Mouse (Mus musculus) liver, adult 2 months (tissue): ENCODE measurements around the gene Inpp5a. TPM values are rescaled to one million over a fixed set of nuclear protein-coding genes. Genes with fewer than 3 reads are reported as not detected.

Experiments used
- DNase-seq: peaks from one replicate; pipeline ENCODE4 v3.0.0-alpha.2; 2011; ENCODE audit warnings: low read depth, low spot score; ENCODE audit errors: extremely low read depth
- H3K27ac ChIP-seq: fragments of 200-500 bp; replicated peaks from 2 replicates; pipeline ENCODE4 v1.5.1; 2012; ENCODE audit warnings: low read depth, mild to moderate bottlenecking, control low read depth, inconsistent platforms, low read length; ENCODE audit not compliant: insufficient read depth
- H3K27me3 ChIP-seq: fragments of 200-500 bp; 2 replicates; pipeline ENCODE4 v1.6.1; 2012; ENCODE audit warnings: mild to moderate bottlenecking, moderate library complexity, low read length, inconsistent platforms; ENCODE audit not compliant: control insufficient read depth, insufficient read depth
- H3K36me3 ChIP-seq: fragments of 200-500 bp; 2 replicates; pipeline ENCODE4 v1.6.1; 2012; ENCODE audit warnings: low read length, inconsistent platforms; ENCODE audit not compliant: control insufficient read depth, insufficient read depth
- H3K4me1 ChIP-seq: fragments of 200-500 bp; 2 replicates; pipeline ENCODE4 v1.6.1; 2011; ENCODE audit warnings: low read length; ENCODE audit not compliant: control insufficient read depth, insufficient read depth
- H3K4me3 ChIP-seq: fragments of 200-500 bp; 2 replicates; pipeline ENCODE4 v1.5.1; 2011; ENCODE audit warnings: low read depth, mild to moderate bottlenecking, control low read depth, low read length, moderate library complexity; ENCODE audit not compliant: insufficient read depth
- H3K79me2 ChIP-seq: fragments of 200-500 bp; 2 replicates; pipeline ENCODE4 v1.6.1; 2012; ENCODE audit warnings: inconsistent platforms, mild to moderate bottlenecking, low read length, moderate library complexity; ENCODE audit not compliant: control insufficient read depth, insufficient read depth
- H3K9ac ChIP-seq: fragments of 200-500 bp; 2 replicates; pipeline ENCODE4 v1.6.1; 2012; ENCODE audit warnings: low read depth, mild to moderate bottlenecking, control low read depth, inconsistent platforms, low read length
- CTCF ChIP-seq: fragments of 200-500 bp; IDR thresholded peaks from 2 replicates; pipeline ENCODE4 v1.5.1; 2011; ENCODE audit warnings: low read depth, low read length, control low read depth
- POLR2A ChIP-seq: fragments of 200-500 bp; IDR thresholded peaks from 2 replicates; pipeline ENCODE4 v1.6.1; 2011; ENCODE audit warnings: low read length, control low read depth; ENCODE audit not compliant: insufficient read depth; ENCODE audit errors: extremely low read depth
- WGBS: fragments of 180-500 bp; shearing (Covaris S2); methylation state at CpG from one replicate; pipeline ENCODE4 v1.1.7; 2018; 5-methylcytosine and 5-hydroxymethylcytosine counted together
- polyA plus RNA-seq: library from polyadenylated mRNA; depleted of rRNA; stranded (reverse); fragments of >200 nt; gene quantifications from 2 replicates; pipeline ENCODE4 v1.2.3, GENCODE M21; 2012
- total RNA-seq: library from RNA; depleted of rRNA; stranded (reverse); fragments of >200 nt; gene quantifications from 2 replicates; pipeline ENCODE4 v1.2.3, GENCODE M21; 2014

The Inpp5a gene
- total and polyA plus RNA-seq, 2 experiments = 8.4 to 8.8 TPM

DNA sequence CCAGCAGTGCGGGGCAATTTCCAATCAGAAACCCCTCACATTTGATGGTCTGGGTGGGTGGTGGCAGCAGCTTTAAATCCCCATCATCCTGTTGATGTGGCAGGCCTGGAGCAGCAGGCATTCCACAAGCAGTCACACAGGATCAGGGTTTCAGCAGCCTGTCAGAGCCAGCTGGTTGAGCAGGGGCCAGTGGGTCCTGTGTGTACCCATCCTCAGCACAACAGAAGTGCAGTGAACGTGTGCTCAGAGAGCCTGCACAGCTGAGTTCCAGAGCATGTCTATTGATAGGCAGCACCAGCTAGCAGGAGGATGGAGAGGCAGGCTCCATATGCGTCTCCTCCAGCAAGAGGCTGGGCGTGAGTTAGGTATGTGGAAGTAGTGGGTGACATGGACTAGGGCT is 174.5 kb downstream of the Inpp5a start:
- no peaks in the 10 kb centered on the region for H3K4me1 ChIP-seq
- TF ChIP-seq CTCF (no peak), POLR2A (no peak)
- no peak for DNase-seq

GRCm38 (mm10) chr7:139564161-139564560 is 175.3 kb downstream of the Inpp5a start:
- Histone ChIP-seq H3K36me3 (peaks cover 2% of the 10 kb centered on the region; the same call in 1 of the 2 replicates), H3K27ac (no peak overlapping the region), H3K27me3 (no peaks in the 10 kb centered on the region), H3K9ac (no peak overlapping the region), H3K4me1 (no peaks in the 10 kb centered on the region), H3K79me2 (no peaks in the 10 kb centered on the region), H3K4me3 (no peak overlapping the region)
- TF ChIP-seq POLR2A (no peak), CTCF (no peak)
- no peak for DNase-seq
- WGBS = 92% methylated on average over 2 of the region's 2 CpGs

More for the DNA sequence above, 174.5 kb downstream of the Inpp5a start:
- WGBS = 93% methylated on average over 4 of the region's 4 CpGs
- Histone ChIP-seq H3K9ac (no peak overlapping the region), H3K27me3 (no peaks in the 10 kb centered on the region), H3K4me3 (no peak overlapping the region), H3K27ac (no peak overlapping the region), H3K79me2 (no peaks in the 10 kb centered on the region), H3K36me3 (peaks cover 2% of the 10 kb centered on the region; the same call in 1 of the 2 replicates)

DNA sequence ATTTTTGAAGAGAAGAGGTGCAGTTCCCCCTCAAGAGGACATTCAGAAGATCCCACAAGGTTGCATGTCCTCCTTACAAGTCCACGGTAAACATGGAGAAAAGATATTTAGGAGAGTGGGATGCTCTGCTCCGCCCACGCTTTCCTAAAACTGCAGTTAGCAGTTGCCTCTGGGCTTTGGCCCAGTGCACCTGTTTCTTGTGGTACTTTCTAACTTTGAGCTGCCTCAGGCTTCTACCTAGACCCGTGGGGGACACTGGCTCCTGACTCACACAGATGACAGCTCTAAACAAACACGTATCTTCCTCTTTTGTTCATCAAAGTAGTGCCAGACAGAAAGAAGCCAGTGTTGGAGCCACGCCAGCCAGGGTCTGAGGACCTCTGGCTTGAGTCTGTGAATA is 177.1 kb downstream of the Inpp5a start:
- Histone ChIP-seq H3K36me3 (no peaks in the 10 kb centered on the region; the same call in 1 of the 2 replicates), H3K4me1 (no peaks in the 10 kb centered on the region), H3K27ac (no peak overlapping the region), H3K4me3 (no peak overlapping the region), H3K27me3 (no peaks in the 10 kb centered on the region), H3K9ac (no peak overlapping the region), H3K79me2 (no peaks in the 10 kb centered on the region)
- DNase-seq = no peak
- 87% methylated on average over 6 of the region's 6 CpGs for WGBS
- no peak for TF ChIP-seq CTCF
- no peak for TF ChIP-seq POLR2A

DNA sequence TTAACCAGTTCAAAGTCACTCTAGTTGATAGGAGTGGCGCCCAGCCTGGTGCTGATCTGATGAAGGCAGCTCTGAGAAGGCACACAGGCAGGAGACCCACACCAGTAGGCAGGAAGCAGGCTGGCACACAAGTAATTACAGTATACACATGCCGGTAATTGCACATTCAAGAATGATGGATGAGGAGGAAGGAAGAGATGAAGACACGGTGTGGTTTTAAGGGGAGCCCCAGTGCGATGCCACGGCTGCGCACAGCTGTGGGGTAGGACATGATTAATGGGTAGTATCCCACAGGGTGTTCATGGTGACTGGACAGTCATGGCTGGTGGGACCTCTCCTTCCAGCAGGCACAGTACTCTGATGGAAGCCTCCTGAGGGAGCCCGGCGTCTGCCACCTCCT is 177.6 kb downstream of the Inpp5a start:
- 88% methylated on average over 8 of the region's 8 CpGs for WGBS
- no peak overlapping the region for H3K4me3 ChIP-seq
- H3K9ac ChIP-seq = no peak overlapping the region
- no peak overlapping the region for H3K27ac ChIP-seq
- DNase-seq = no peak
- H3K79me2 ChIP-seq = no peaks in the 10 kb centered on the region
- no peaks in the 10 kb centered on the region for H3K27me3 ChIP-seq
- TF ChIP-seq CTCF = no peak
- no peaks in the 10 kb centered on the region; the same call in 1 of the 2 replicates for H3K36me3 ChIP-seq
- no peaks in the 10 kb centered on the region for H3K4me1 ChIP-seq

- over 99% methylated on average over 5 of the region's 5 CpGs for WGBS
- H3K36me3 ChIP-seq = peaks cover 2% of the 10 kb centered on the region; the same call in 1 of the 2 replicates
- TF ChIP-seq CTCF = no peak
- no peak for TF ChIP-seq POLR2A
- H3K4me3 ChIP-seq = no peak overlapping the region
- H3K27ac ChIP-seq = no peak overlapping the region
- no peaks in the 10 kb centered on the region for H3K4me1 ChIP-seq
- H3K9ac ChIP-seq = no peak overlapping the region
- H3K79me2 ChIP-seq = no peaks in the 10 kb centered on the region
- no peak for DNase-seq
- H3K27me3 ChIP-seq = no peaks in the 10 kb centered on the region
Observed at GRCm38 (mm10) chr7:139570788-139571187, 181.9 kb downstream of the Inpp5a start.

DNA sequence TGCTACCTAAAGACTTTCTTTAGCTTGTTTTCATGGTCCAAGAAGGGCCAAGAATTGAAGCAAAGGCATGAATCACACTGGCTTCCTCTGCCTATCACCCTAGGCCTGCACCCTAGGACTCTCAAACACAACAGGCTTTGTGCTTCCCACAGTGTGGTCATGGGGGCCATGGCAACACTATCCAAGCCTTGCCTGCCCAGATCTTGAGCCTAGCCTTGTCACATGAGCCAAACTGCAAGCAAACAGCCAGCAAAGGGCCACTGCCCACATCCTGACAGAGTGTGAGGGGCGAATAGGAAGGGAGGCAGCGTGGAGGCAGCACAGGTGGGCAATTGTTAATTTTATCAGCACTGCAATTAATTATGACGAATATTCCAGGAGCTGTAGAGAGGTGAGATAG is 183.8 kb downstream of the Inpp5a start:
- no peak for DNase-seq
- Histone ChIP-seq H3K27me3 (no peaks in the 10 kb centered on the region), H3K27ac (no peak overlapping the region), H3K4me3 (no peak overlapping the region), H3K4me1 (no peaks in the 10 kb centered on the region), H3K9ac (no peak overlapping the region), H3K36me3 (peaks cover 2% of the 10 kb centered on the region; the same call in 1 of the 2 replicates), H3K79me2 (no peaks in the 10 kb centered on the region)
- TF ChIP-seq CTCF (no peak), POLR2A (no peak)
- 92% methylated on average over 3 of the region's 3 CpGs for WGBS
